Mouse (Mus musculus) ES-E14 (cell line): ENCODE results near the gene Fam206a.

Experiments used
- CHD2 ChIP-seq: IDR thresholded peaks from 2 replicates; pipeline ENCODE4 v1.6.1; 2014; ENCODE audit warnings: mild to moderate bottlenecking, low read depth, low read length, inconsistent platforms
- MAFK ChIP-seq: IDR thresholded peaks from 2 replicates; pipeline ENCODE4 v1.6.1; 2014; ENCODE audit warnings: mild to moderate bottlenecking, low read depth, low read length, inconsistent platforms; ENCODE audit not compliant: insufficient read depth
- ZC3H11A ChIP-seq: IDR thresholded peaks from 2 replicates; pipeline ENCODE4 v1.6.1; 2012; ENCODE audit warnings: low read depth, mild to moderate bottlenecking, inconsistent platforms, low read length, borderline replicate concordance
- ZNF384 ChIP-seq: IDR thresholded peaks from 2 replicates; pipeline ENCODE4 v1.6.1; 2012; ENCODE audit warnings: low read depth, low read length, inconsistent platforms

DNA sequence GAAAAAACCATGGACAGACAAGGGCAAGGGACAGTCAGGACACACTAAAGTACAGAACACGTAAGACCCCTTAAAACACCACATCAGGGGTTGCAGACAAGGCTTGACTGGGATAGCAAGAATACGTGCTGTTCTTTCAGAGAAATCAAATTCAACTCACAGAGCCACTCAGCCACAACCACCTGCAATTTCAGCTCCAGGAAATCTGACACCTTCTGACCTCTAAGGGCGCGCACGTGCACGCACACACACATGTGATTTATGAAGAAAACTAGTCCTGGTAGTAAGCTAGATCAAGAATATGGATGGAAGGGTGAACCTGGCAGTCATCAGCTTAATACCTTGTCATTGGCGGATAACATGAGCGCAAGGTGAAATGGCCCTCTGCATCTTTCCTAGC, 13.0 kb downstream of the Fam206a start:
- TF ChIP-seq CHD2, result no peak
- no peak for TF ChIP-seq ZNF384
- no peak for TF ChIP-seq MAFK
- no peak for TF ChIP-seq ZC3H11A
